Mouse (Mus musculus): ENCODE results near the gene Slc38a8. TPM values are rescaled to one million over a fixed set of nuclear protein-coding genes. Genes with fewer than 3 reads are reported as not detected.

Gene Slc38a8
- not detected in 2 replicates for polyA plus RNA-seq (2014; fragmentation: Nextera tagmentation; extraction: Ambion mirVana)

DNA sequence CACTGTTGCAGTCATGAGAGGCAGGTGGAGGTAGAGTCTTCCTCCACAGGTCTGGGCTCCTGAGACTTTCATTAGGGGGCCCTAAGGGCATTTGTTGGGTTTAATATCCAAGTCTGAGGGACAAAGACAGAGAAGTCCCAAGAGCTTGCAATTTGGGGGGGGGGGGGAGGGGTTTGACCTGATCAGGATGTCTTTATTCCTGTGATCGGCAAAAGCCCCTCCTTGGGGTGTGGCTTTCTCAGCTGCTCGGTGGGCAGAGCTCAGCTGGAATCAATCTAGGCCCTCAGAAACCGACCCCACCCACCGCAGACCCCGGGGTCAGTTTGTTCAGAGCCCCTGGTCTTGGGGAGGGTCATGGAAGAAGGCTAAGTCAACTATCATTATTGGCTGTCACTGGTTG lies at the start of gene Slc38a8:
Slc38a8 (minus strand) TSS at position 101 of the 400 bp plus-strand sequence.
- peaks cover 10% of the 10 kb centered on the region; the same call in 1 of the 2 replicates for H3K36me3 ChIP-seq (ENCODE audit: control insufficient read depth, insufficient read depth, low read length)
- no peaks in the 10 kb centered on the region for H3K27me3 ChIP-seq (ENCODE audit: control insufficient read depth, insufficient read depth, low read length)
- 51% methylated on average over 5 of the region's 5 CpGs for WGBS
- DNase-seq (no peak), ATAC-seq (ENCODE audit: low FRiP score, low TSS enrichment) (no peak)
- H3K4me1 ChIP-seq (ENCODE audit: control insufficient read depth, insufficient read depth, low read length) = peaks cover 10% of the 10 kb centered on the region; the same call in 1 of the 2 replicates
- H3K9ac ChIP-seq (replicated peaks; ENCODE audit: low read length) = no peak within 1 kb of the TSS
- no peaks in the 10 kb centered on the region for H3K9me3 ChIP-seq (ENCODE audit: control insufficient read depth, low read length)
- H3K27ac ChIP-seq (replicated peaks; ENCODE audit: low read depth, low read length) = no peak within 1 kb of the TSS
- no peak within 1 kb of the TSS for H3K4me2 ChIP-seq (ENCODE audit: low read length)
- no peak within 1 kb of the TSS for H3K4me3 ChIP-seq (replicated peaks; ENCODE audit: low read depth, low read length)

DNA sequence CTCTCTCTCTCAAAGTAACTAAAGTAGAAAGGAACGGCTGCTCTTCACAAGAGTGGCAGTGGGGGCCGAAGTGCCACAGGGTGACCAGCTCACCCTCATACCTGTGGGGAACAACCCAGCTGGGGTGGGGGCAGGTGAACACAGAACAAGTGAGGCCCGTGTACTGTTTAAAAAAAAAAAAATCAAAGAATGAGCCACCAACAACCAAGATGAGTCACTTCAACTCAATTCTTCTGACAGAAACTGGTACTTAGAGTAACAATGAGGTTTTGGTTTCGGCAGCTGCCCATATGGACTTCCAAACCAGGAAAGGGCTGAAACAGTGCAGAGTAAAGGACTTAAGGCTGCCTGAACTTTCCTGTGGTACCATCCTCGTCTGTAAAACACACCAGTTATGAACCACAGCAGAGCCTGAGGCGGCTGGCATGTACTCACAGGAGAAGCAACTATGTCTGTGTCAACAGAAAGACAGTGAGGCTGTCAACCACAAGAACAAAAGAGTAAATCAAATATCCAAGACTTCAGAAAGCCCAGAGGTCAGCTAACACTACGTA lies 47.1 kb upstream of the Slc38a8 start:
- H3K27ac ChIP-seq (replicated peaks; ENCODE audit: low read depth, low read length) = no peak overlapping the region
- no peak for ATAC-seq (ENCODE audit: low FRiP score, low TSS enrichment)
- DNase-seq = no peak
- no peaks in the 10 kb centered on the region for H3K4me1 ChIP-seq (ENCODE audit: control insufficient read depth, insufficient read depth, low read length)
- H3K9ac ChIP-seq (replicated peaks; ENCODE audit: low read length) = no peak overlapping the region
- 86% methylated on average over 7 of the region's 7 CpGs for WGBS
- no peaks in the 10 kb centered on the region for H3K27me3 ChIP-seq (ENCODE audit: control insufficient read depth, insufficient read depth, low read length)
- no peak overlapping the region for H3K4me2 ChIP-seq (ENCODE audit: low read length)
- H3K36me3 ChIP-seq (ENCODE audit: control insufficient read depth, insufficient read depth, low read length) = peaks cover 34% of the 10 kb centered on the region
- no peak overlapping the region for H3K4me3 ChIP-seq (replicated peaks; ENCODE audit: low read depth, low read length)
- no peaks in the 10 kb centered on the region for H3K9me3 ChIP-seq (ENCODE audit: control insufficient read depth, low read length)

DNA sequence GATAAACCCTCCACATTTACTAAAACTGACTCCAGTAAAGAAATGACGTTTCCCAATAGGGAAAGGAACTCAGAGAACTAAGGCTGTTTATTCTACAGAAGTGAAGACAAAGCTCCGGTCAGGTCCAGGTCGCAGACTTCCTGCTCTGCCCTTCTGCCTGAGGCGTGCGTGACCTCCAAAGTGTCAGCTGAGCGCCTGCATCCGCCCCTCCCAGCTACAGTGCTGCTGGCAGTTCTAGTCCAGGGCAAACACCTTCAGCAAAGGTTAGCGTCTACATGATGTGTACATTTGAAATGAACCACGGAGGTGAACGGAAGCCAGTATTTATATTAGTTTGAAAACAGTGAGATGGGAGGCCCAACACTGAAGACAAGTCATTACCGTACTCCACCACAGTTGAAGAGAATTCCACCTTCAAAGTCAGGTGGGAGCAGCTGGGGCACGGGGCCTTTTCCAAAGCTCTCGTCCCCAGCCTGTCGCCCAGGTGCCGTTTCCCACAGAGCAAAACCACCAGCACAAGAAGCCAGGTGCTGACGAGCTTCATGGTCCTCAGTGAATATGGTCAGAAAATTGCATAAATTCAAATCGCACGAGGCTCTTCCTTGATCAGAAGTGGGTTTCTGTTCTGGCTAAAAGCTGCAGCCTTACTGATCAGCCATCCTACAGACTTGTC lies 45.7 kb upstream of the Slc38a8 start:
- WGBS = 91% methylated on average over 18 of the region's 18 CpGs
- Histone ChIP-seq H3K4me3 (replicated peaks; ENCODE audit: low read depth, low read length) (no peak overlapping the region), H3K4me2 (ENCODE audit: low read length) (no peak overlapping the region), H3K27ac (replicated peaks; ENCODE audit: low read depth, low read length) (no peak overlapping the region), H3K9me3 (ENCODE audit: control insufficient read depth, low read length) (no peaks in the 10 kb centered on the region), H3K9ac (replicated peaks; ENCODE audit: low read length) (no peak overlapping the region), H3K4me1 (ENCODE audit: control insufficient read depth, insufficient read depth, low read length) (no peaks in the 10 kb centered on the region), H3K36me3 (ENCODE audit: control insufficient read depth, insufficient read depth, low read length) (peaks cover 47% of the 10 kb centered on the region), H3K27me3 (ENCODE audit: control insufficient read depth, insufficient read depth, low read length) (no peaks in the 10 kb centered on the region)
- DNase-seq (no peak), ATAC-seq (ENCODE audit: low FRiP score, low TSS enrichment) (no peak)

DNA sequence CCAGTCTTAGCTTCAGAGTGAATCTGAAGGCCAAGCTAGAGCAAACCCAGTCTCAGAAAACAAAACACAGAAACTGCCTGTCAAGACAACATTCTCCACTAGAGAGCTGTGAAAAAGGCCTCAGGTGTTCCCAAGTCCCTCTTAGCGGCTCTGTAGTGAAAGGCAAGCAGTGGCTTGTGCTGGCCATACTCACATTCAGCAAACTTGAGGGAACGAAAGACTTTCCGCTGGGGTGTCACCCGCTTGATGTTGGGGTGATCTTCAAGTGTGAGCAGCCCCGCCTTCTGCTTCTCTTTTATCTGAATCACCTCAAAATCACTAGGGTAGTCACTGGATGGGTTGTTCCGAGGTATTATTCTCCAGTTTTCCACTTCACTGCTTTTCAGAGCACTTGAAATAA lies 44.3 kb upstream of the Slc38a8 start:
- no peaks in the 10 kb centered on the region for H3K4me1 ChIP-seq (ENCODE audit: control insufficient read depth, insufficient read depth, low read length)
- no peak for ATAC-seq (ENCODE audit: low FRiP score, low TSS enrichment)
- no peaks in the 10 kb centered on the region for H3K27me3 ChIP-seq (ENCODE audit: control insufficient read depth, insufficient read depth, low read length)
- WGBS = 95% methylated on average over 6 of the region's 6 CpGs
- H3K4me2 ChIP-seq (ENCODE audit: low read length) = no peak overlapping the region
- no peak for DNase-seq
- no peak overlapping the region for H3K27ac ChIP-seq (replicated peaks; ENCODE audit: low read depth, low read length)
- no peak overlapping the region for H3K9ac ChIP-seq (replicated peaks; ENCODE audit: low read length)
- no peaks in the 10 kb centered on the region for H3K9me3 ChIP-seq (ENCODE audit: control insufficient read depth, low read length)
- peaks cover 61% of the 10 kb centered on the region for H3K36me3 ChIP-seq (ENCODE audit: control insufficient read depth, insufficient read depth, low read length)
- no peak overlapping the region for H3K4me3 ChIP-seq (replicated peaks; ENCODE audit: low read depth, low read length)

DNA sequence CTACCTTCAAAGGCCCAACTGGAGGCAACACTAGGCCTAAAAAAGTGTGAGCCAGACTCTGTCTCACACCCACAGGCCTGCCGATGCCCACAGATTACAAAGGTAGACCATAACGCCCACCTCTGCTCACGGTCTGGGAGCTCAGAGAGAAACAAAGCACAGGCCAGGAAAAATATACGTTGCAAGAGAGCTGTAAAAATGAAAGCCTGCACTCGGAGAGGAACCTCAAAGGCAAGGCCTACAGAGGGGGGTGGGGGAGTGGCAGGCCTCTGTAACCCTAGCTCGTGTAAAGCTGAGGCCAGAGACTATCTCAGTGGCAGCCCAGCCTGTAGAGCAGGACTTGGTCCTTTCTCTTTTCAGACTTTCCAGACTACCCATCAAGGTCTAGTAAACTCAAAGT lies 43.7 kb upstream of the Slc38a8 start:
- WGBS = 95% methylated on average over 6 of the region's 6 CpGs
- H3K27me3 ChIP-seq (ENCODE audit: control insufficient read depth, insufficient read depth, low read length) = no peaks in the 10 kb centered on the region
- H3K4me3 ChIP-seq (replicated peaks; ENCODE audit: low read depth, low read length) = no peak overlapping the region
- H3K4me2 ChIP-seq (ENCODE audit: low read length) = no peak overlapping the region
- DNase-seq (no peak), ATAC-seq (ENCODE audit: low FRiP score, low TSS enrichment) (no peak)
- no peak overlapping the region for H3K9ac ChIP-seq (replicated peaks; ENCODE audit: low read length)
- no peaks in the 10 kb centered on the region for H3K4me1 ChIP-seq (ENCODE audit: control insufficient read depth, insufficient read depth, low read length)
- H3K9me3 ChIP-seq (ENCODE audit: control insufficient read depth, low read length) = no peaks in the 10 kb centered on the region
- peaks cover 67% of the 10 kb centered on the region for H3K36me3 ChIP-seq (ENCODE audit: control insufficient read depth, insufficient read depth, low read length)
- H3K27ac ChIP-seq (replicated peaks; ENCODE audit: low read depth, low read length) = no peak overlapping the region

DNA sequence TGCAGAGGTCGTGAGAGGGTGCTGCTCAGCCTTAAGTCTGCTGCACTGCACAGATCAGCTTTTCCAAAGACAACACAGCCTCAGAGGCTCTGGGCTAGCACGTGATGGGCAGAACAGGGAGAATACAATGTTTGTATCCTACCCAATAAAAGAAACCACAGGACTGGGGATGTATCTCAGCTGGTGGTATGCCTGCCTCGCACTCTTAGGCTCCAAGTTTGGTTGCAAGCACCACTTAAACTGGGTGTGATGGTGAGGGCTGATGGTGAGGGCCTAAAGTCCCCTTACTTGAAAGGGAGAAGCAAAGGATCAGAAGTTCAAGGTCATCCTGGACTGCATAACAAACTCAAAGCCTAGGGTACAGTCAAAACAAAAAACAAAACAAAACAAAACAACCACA lies 43.1 kb upstream of the Slc38a8 start:
- H3K4me1 ChIP-seq (ENCODE audit: control insufficient read depth, insufficient read depth, low read length) = no peaks in the 10 kb centered on the region
- ATAC-seq (ENCODE audit: low FRiP score, low TSS enrichment) (no peak), DNase-seq (no peak)
- H3K27me3 ChIP-seq (ENCODE audit: control insufficient read depth, insufficient read depth, low read length) = no peaks in the 10 kb centered on the region
- H3K9me3 ChIP-seq (ENCODE audit: control insufficient read depth, low read length) = no peaks in the 10 kb centered on the region
- no peak overlapping the region for H3K4me3 ChIP-seq (replicated peaks; ENCODE audit: low read depth, low read length)
- H3K9ac ChIP-seq (replicated peaks; ENCODE audit: low read length) = no peak overlapping the region
- H3K27ac ChIP-seq (replicated peaks; ENCODE audit: low read depth, low read length) = no peak overlapping the region
- WGBS = 89% methylated on average over 3 of the region's 3 CpGs
- no peak overlapping the region for H3K4me2 ChIP-seq (ENCODE audit: low read length)
- peaks cover 73% of the 10 kb centered on the region for H3K36me3 ChIP-seq (ENCODE audit: control insufficient read depth, insufficient read depth, low read length)

DNA sequence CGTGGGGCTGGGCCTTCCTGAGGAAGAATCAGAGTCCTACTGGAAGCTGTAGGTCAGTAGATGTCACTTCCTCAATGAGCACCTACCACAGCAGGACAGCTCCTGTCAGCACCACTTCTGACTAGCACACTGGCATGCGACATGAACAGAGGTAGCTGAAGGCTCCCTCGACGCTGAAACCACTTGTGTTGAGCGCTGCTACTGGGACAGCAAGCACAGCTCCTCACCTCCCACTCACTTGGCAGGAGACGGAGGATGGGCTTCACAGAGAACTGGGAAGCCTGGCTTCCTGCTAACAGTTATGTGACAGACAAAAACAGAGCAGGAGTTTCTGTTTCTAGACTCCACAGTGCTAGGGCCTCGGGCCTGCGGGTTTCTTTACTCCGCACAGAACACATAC lies 30.5 kb upstream of the Slc38a8 start:
- Histone ChIP-seq H3K4me2 (ENCODE audit: low read length) (no peak overlapping the region), H3K36me3 (ENCODE audit: control insufficient read depth, insufficient read depth, low read length) (peaks cover 89% of the 10 kb centered on the region), H3K9me3 (ENCODE audit: control insufficient read depth, low read length) (no peaks in the 10 kb centered on the region), H3K27me3 (ENCODE audit: control insufficient read depth, insufficient read depth, low read length) (no peaks in the 10 kb centered on the region), H3K4me1 (ENCODE audit: control insufficient read depth, insufficient read depth, low read length) (no peaks in the 10 kb centered on the region), H3K4me3 (replicated peaks; ENCODE audit: low read depth, low read length) (no peak overlapping the region), H3K27ac (replicated peaks; ENCODE audit: low read depth, low read length) (no peak overlapping the region), H3K9ac (replicated peaks; ENCODE audit: low read length) (no peak overlapping the region)
- ATAC-seq (ENCODE audit: low FRiP score, low TSS enrichment) (no peak), DNase-seq (no peak)
- WGBS = 93% methylated on average over 9 of the region's 9 CpGs

DNA sequence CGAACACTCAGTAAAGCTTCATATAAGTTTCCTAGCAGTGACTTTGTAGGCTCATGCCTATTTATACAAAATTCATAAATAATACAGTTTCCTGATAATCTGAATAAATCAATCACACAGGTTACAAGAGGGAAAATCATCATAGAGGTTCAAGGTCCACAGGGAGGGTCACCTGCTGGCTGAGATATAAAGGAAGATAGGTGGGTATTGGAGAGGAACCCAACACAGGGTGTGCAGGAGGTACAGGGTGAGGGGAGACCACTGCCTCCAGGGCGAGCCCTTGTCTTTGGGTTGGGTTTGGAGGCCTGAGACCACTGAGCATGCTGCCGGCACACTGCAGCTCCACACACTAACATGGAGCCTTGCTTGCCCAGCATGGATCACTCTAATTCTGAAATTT lies 29.9 kb upstream of the Slc38a8 start:
- no peaks in the 10 kb centered on the region for H3K9me3 ChIP-seq (ENCODE audit: control insufficient read depth, low read length)
- WGBS = 95% methylated on average over 3 of the region's 3 CpGs
- no peak overlapping the region for H3K4me2 ChIP-seq (ENCODE audit: low read length)
- no peak overlapping the region for H3K27ac ChIP-seq (replicated peaks; ENCODE audit: low read depth, low read length)
- H3K36me3 ChIP-seq (ENCODE audit: control insufficient read depth, insufficient read depth, low read length) = peaks cover 86% of the 10 kb centered on the region
- ATAC-seq (ENCODE audit: low FRiP score, low TSS enrichment) = no peak
- no peaks in the 10 kb centered on the region for H3K27me3 ChIP-seq (ENCODE audit: control insufficient read depth, insufficient read depth, low read length)
- no peaks in the 10 kb centered on the region for H3K4me1 ChIP-seq (ENCODE audit: control insufficient read depth, insufficient read depth, low read length)
- no peak for DNase-seq
- no peak overlapping the region for H3K9ac ChIP-seq (replicated peaks; ENCODE audit: low read length)
- H3K4me3 ChIP-seq (replicated peaks; ENCODE audit: low read depth, low read length) = no peak overlapping the region

DNA sequence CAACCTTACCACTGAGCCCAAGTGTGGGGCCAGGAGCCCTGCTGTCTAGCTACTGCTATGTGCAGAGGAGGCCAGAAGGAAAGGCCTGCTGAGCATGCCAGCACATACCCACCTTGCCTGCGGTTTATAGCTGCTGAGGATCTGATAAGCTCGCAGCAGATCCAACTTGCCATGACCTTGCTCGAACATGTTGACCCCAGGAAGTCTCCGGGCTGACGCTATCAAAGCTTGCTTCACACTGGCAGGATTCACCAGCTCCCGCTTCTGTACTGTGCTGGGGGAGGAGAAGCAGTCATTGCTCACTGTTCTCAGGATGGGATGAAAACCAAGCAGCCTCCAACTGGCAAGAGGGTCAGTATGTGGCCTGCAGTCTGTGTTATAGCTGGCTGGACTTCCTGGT lies 29.4 kb upstream of the Slc38a8 start:
- DNase-seq = no peak
- Histone ChIP-seq H3K4me2 (ENCODE audit: low read length) (no peak overlapping the region), H3K27ac (replicated peaks; ENCODE audit: low read depth, low read length) (no peak overlapping the region), H3K27me3 (ENCODE audit: control insufficient read depth, insufficient read depth, low read length) (no peaks in the 10 kb centered on the region), H3K4me1 (ENCODE audit: control insufficient read depth, insufficient read depth, low read length) (no peaks in the 10 kb centered on the region), H3K36me3 (ENCODE audit: control insufficient read depth, insufficient read depth, low read length) (peaks cover 82% of the 10 kb centered on the region), H3K9ac (replicated peaks; ENCODE audit: low read length) (no peak overlapping the region), H3K4me3 (replicated peaks; ENCODE audit: low read depth, low read length) (no peak overlapping the region), H3K9me3 (ENCODE audit: control insufficient read depth, low read length) (no peaks in the 10 kb centered on the region)
- no peak for ATAC-seq (ENCODE audit: low FRiP score, low TSS enrichment)
- 97% methylated on average over 6 of the region's 6 CpGs for WGBS
